Mouse (Mus musculus) heart, embryonic 11.5 days (tissue): ENCODE measurements around the gene Ccnh. TPM values are rescaled to one million over a fixed set of nuclear protein-coding genes. Genes with fewer than 3 reads are reported as not detected.
"Not testable (repeated sequence)": the region's sequence is repeated elsewhere in the genome, so short reads cannot be mapped to it uniquely, and the experiment has no call there.

ENCODE experiments used
- ATAC-seq: fragments of 200-750 bp; cut with Nextera tagmentation; replicated peaks from 2 replicates; pipeline ENCODE4 v1.8.0; 2017; ENCODE audit warnings: moderate library complexity; ENCODE audit not compliant: insufficient number of reproducible peaks, low FRiP score, low TSS enrichment
- H3K27ac ChIP-seq: fragments of 300-500 bp; sonication (generic); 2 replicates; pipeline ENCODE4 v1.5.1; 2014; ENCODE audit warnings: mild to moderate bottlenecking, low read depth, low read length
- H3K27me3 ChIP-seq: fragments of 300-500 bp; sonication (generic); 2 replicates; pipeline ENCODE4 v1.6.1; 2014; ENCODE audit warnings: mild to moderate bottlenecking, low read length, mixed read lengths; ENCODE audit not compliant: control insufficient read depth, insufficient read depth
- H3K36me3 ChIP-seq: fragments of 300-500 bp; sonication (generic); 2 replicates; pipeline ENCODE4 v1.6.1; 2014; ENCODE audit warnings: mild to moderate bottlenecking, low read length, moderate library complexity, mixed read lengths; ENCODE audit not compliant: control insufficient read depth, insufficient read depth
- H3K4me1 ChIP-seq: fragments of 300-500 bp; sonication (generic); 2 replicates; pipeline ENCODE4 v1.6.1; 2014; ENCODE audit warnings: low read length; ENCODE audit not compliant: control insufficient read depth, insufficient read depth
- H3K4me2 ChIP-seq: fragments of 300-500 bp; sonication (generic); 2 replicates; pipeline ENCODE4 v1.6.1; 2014; ENCODE audit warnings: mild to moderate bottlenecking, moderate library complexity
- H3K4me3 ChIP-seq: fragments of 300-500 bp; sonication (generic); 2 replicates; pipeline ENCODE4 v1.5.1; 2014; ENCODE audit warnings: low read depth, low read length
- H3K9ac ChIP-seq: fragments of 300-500 bp; sonication (generic); 2 replicates; pipeline ENCODE4 v1.6.1; 2014; ENCODE audit warnings: mild to moderate bottlenecking, low read depth, low read length, moderate library complexity
- H3K9me3 ChIP-seq: fragments of 300-500 bp; sonication (generic); replicated peaks from 2 replicates; pipeline ENCODE4 v1.6.1; 2016; ENCODE audit warnings: low read length; ENCODE audit not compliant: control insufficient read depth
- WGBS: fragments of 180-500 bp; shearing (Covaris S2); extraction: QIAGEN DNeasy Blood & Tissue Kit; methylation state at CpG from one replicate; pipeline ENCODE4 v1.1.7; 2014; ENCODE audit not compliant: insufficient replicate concordance; 5-methylcytosine and 5-hydroxymethylcytosine counted together
- polyA plus RNA-seq: library from polyadenylated mRNA; unstranded; fragments of >200 nt; fragmentation: Nextera tagmentation; extraction: Ambion mirVana; gene quantifications from 2 replicates; pipeline ENCODE4 v1.2.1, GENCODE M21; 2014

Ccnh gene
- 75.4 and 77.7 TPM in 2 replicates for polyA plus RNA-seq

GRCm38 (mm10) chr13:85188903-85189643 is at the start of gene Ccnh:
Ccnh (plus strand) TSS chr13:85189408.
- Histone ChIP-seq H3K9ac (peak within 1 kb of the TSS; percentile 91), H3K36me3 (0 out of 2 replicates have a peak, but pooled peaks cover 4% of the 10 kb centered on the region), H3K4me3 (peak within 1 kb of the TSS; percentile 90), H3K9me3 (no peaks in the 10 kb centered on the region), H3K27me3 (no peaks in the 10 kb centered on the region), H3K4me2 (peak within 1 kb of the TSS; percentile 82), H3K4me1 (no peaks in the 10 kb centered on the region), H3K27ac (peak within 1 kb of the TSS; percentile 84)
- ATAC-seq = peak; percentile 99
- WGBS = 2% methylated on average over 44 of the region's 44 CpGs

- 86% methylated on average over 16 of the region's 16 CpGs for WGBS
- not testable (repeated sequence) for H3K27me3 ChIP-seq, H3K36me3 ChIP-seq, H3K27ac ChIP-seq, H3K9me3 ChIP-seq, H3K4me2 ChIP-seq, H3K4me1 ChIP-seq, H3K9ac ChIP-seq, H3K4me3 ChIP-seq, ATAC-seq
These were observed 45.8 kb upstream of the Ccnh start for GRCm38 (mm10) chr13:85143361-85143760.

- Histone ChIP-seq H3K27me3 (no peaks in the 10 kb centered on the region), H3K9ac (no peak overlapping the region), H3K9me3 (no peaks in the 10 kb centered on the region), H3K4me2 (no peak overlapping the region), H3K27ac (no peak overlapping the region), H3K4me3 (no peak overlapping the region), H3K36me3 (no peaks in the 10 kb centered on the region), H3K4me1 (no peaks in the 10 kb centered on the region)
- no peak for ATAC-seq
These were observed 42.7 kb upstream of the Ccnh start for GRCm38 (mm10) chr13:85146471-85146870.

GRCm38 (mm10) chr13:85154746-85155145 is 34.5 kb upstream of the Ccnh start:
- no peak overlapping the region for H3K4me2 ChIP-seq
- H3K36me3 ChIP-seq = no peaks in the 10 kb centered on the region
- no peaks in the 10 kb centered on the region for H3K27me3 ChIP-seq
- no peak overlapping the region for H3K9ac ChIP-seq
- H3K4me1 ChIP-seq = no peaks in the 10 kb centered on the region
- H3K4me3 ChIP-seq = no peak overlapping the region
- no peak for ATAC-seq
- H3K9me3 ChIP-seq = no peaks in the 10 kb centered on the region
- no peak overlapping the region for H3K27ac ChIP-seq
- WGBS = 81% methylated on average over 6 of the region's 6 CpGs

GRCm38 (mm10) chr13:85159971-85160370 is 29.2 kb upstream of the Ccnh start:
- Histone ChIP-seq H3K27me3 (no peaks in the 10 kb centered on the region), H3K4me3 (no peak overlapping the region), H3K9ac (no peak overlapping the region), H3K27ac (no peak overlapping the region), H3K4me2 (no peak overlapping the region), H3K9me3 (no peaks in the 10 kb centered on the region), H3K36me3 (no peaks in the 10 kb centered on the region), H3K4me1 (no peaks in the 10 kb centered on the region)
- ATAC-seq = no peak
- 70% methylated on average over 2 of the region's 2 CpGs for WGBS

GRCm38 (mm10) chr13:85164512-85165124 is 24.6 kb upstream of the Ccnh start:
- Histone ChIP-seq H3K4me1 (no peaks in the 10 kb centered on the region), H3K27ac (no peak overlapping the region), H3K9me3 (no peaks in the 10 kb centered on the region), H3K27me3 (no peaks in the 10 kb centered on the region), H3K36me3 (no peaks in the 10 kb centered on the region), H3K9ac (no peak overlapping the region), H3K4me3 (no peak overlapping the region), H3K4me2 (no peak overlapping the region)
- WGBS = 37% methylated on average over 4 of the region's 4 CpGs
- no peak for ATAC-seq

GRCm38 (mm10) chr13:85189644-85190121 is 475 bp downstream of the Ccnh start:
- peak overlapping the region; percentile 90 for H3K4me3 ChIP-seq
- 0 out of 2 replicates have a peak, but pooled peaks cover 4% of the 10 kb centered on the region for H3K36me3 ChIP-seq
- peak overlapping the region; percentile 84 for H3K27ac ChIP-seq
- no peaks in the 10 kb centered on the region for H3K9me3 ChIP-seq
- H3K4me2 ChIP-seq = peak overlapping the region; percentile 82
- peak; percentile 64 for ATAC-seq
- under 1% methylated on average over 17 of the region's 17 CpGs for WGBS
- H3K4me1 ChIP-seq = no peaks in the 10 kb centered on the region
- no peaks in the 10 kb centered on the region for H3K27me3 ChIP-seq
- H3K9ac ChIP-seq = peak overlapping the region; percentile 91

- 93% methylated on average over 2 of the region's 2 CpGs for WGBS
These were observed 2.0 kb downstream of the Ccnh start for GRCm38 (mm10) chr13:85191253-85191652.

More at GRCm38 (mm10) chr13:85191253-85191652, 2.0 kb downstream of the Ccnh start:
- H3K4me2 ChIP-seq = no peak overlapping the region
- no peak overlapping the region for H3K27ac ChIP-seq
- ATAC-seq = no peak
- 0 out of 2 replicates have a peak, but pooled peaks cover 4% of the 10 kb centered on the region for H3K36me3 ChIP-seq
- H3K4me1 ChIP-seq = no peaks in the 10 kb centered on the region
- no peak overlapping the region for H3K9ac ChIP-seq
- no peak overlapping the region for H3K4me3 ChIP-seq
- no peaks in the 10 kb centered on the region for H3K9me3 ChIP-seq
- H3K27me3 ChIP-seq = no peaks in the 10 kb centered on the region
